Mouse (Mus musculus) liver, adult 2 months (tissue): Measurements from ENCODE around the gene Nkain2.

Experiments used
- CTCF ChIP-seq: fragments of 200-500 bp; IDR thresholded peaks from 2 replicates; pipeline ENCODE4 v1.5.1; 2011; ENCODE audit warnings: low read depth, low read length, control low read depth
- POLR2A ChIP-seq: fragments of 200-500 bp; IDR thresholded peaks from 2 replicates; pipeline ENCODE4 v1.6.1; 2011; ENCODE audit warnings: low read length, control low read depth; ENCODE audit not compliant: insufficient read depth; ENCODE audit errors: extremely low read depth

DNA sequence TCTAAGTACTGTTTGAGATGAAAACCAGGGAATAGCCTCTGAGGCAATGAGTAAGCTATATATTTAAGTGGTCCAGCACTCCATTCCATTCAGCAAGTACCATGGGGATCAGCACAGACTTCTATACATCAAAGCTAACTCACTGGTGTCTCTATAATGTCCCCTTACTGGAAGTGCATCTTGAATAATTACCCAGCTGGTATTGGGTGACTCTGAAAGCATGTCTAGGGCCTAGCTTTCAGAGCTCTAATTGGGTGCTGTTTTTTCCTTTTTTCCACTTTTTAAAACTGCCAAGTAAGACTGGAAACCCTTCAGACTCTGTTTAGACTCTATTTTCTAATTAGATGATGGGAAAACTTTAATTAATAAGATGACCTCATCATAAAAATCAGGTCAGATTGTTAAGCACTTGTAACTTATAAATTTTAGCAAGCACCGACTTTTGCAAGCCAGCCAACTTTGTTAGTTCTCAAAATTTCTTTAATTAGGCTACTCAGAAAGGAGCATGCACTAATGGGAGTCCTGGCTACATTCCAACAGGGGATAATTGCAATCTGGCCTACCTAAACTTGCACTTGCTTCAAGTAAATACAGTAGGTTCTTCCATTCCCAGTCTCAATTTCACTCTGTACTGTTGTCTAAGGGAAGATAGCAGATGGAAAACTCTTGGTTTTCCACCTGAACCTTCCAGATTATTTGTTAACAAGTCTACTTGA is 19.4 kb downstream of the Nkain2 start:
- no peak for TF ChIP-seq POLR2A
- TF ChIP-seq CTCF, result no peak
